Mouse (Mus musculus): Measurements from ENCODE around the gene Gypa. TPM values are rescaled to one million over a fixed set of nuclear protein-coding genes. Genes with fewer than 3 reads are reported as not detected.

Gene Gypa
- total RNA-seq, 2 experiments from 2014 or later = 0.17 TPM; not detected in 1

GRCm38 (mm10) chr8:80541836-80542235 is 48.3 kb downstream of the Gypa start:
- DNase-seq (ENCODE audit: low spot score in 2 of 2) = no peak

DNA sequence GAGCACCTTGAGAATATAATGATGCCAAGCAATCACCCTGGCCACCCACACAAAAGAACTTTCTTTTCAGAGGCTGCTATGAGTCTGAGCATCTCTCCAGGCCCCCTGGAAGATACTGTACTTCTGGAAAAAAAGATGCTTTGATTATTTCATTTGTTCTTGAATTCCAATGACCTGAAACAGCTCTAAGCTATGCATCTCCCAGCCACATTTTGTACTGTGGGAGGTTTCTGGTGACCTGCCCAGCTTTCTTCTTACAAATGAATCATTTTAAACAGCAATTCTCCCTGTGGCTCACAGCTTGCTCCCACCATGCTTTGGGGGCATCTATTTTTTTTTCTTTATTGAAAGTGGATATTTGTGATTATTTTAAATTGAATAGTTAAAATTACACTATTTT is 56.9 kb downstream of the Gypa start:
- peak; percentile 6 to 59 for DNase-seq (ENCODE audit: low spot score in 2 of 2)

DNA sequence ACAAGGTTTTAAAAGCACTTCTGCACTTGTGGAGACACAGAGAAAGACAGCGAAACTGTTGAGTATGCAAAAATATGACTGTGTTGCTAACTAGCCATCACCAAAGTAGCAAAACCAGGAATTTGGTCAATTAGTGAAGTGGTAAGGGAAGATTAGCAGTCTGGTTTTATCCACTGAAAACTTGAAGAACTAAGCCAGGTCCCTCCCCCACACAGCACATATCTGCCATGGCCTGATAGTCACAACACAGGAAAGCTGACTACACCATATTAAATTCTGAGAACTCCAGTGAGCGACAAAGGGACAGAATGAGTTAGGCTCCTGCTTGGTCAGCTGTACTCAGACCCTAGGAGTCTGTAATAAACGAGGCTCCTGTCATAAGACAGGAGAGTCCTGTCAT is 57.7 kb downstream of the Gypa start:
- no peak for DNase-seq (ENCODE audit: low spot score in 2 of 2)

DNA sequence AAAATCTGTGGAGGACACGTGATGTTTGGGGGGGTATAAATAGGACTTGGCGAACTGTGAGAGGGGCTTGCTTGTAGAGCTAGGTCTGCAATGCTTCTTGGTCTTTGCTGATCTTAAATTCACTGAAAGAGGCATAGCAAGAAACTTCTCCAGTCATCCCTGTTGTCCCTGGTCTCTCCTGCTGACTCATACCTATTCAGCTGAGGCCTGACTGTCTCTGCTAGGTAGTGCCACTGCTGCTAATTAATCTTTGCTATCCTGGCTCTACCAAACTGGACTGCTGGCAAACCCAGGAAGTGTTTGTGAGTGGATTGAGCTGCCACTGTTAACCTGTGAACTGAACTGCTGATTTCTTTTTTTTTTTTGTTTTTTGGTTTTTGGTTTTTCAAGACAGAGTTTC is 61.4 kb downstream of the Gypa start:
- DNase-seq (ENCODE audit: low spot score in 2 of 2) = no peak

Other genes starting within 250 kb of the Gypa start
- 1 to 10 TPM; 2.9 to 3.3 TPM for gene Frem3, start 117.3 kb downstream of the Gypa start, total RNA-seq (2021)
- 10 to 100 TPM; 58.0 to 60.4 TPM for gene Smarca5, start 245.7 kb downstream of the Gypa start, total RNA-seq (2021)